Mouse (Mus musculus): ENCODE results near the gene Icam2. TPM values are rescaled to one million over a fixed set of nuclear protein-coding genes. Genes with fewer than 3 reads are reported as not detected.
"Not testable (repeated sequence)": the region's sequence is repeated elsewhere in the genome, so short reads cannot be mapped to it uniquely, and the experiment has no call there.

The Icam2 gene
- polyA plus RNA-seq, 1 experiment from 2014 or later, result 15.8 TPM

DNA sequence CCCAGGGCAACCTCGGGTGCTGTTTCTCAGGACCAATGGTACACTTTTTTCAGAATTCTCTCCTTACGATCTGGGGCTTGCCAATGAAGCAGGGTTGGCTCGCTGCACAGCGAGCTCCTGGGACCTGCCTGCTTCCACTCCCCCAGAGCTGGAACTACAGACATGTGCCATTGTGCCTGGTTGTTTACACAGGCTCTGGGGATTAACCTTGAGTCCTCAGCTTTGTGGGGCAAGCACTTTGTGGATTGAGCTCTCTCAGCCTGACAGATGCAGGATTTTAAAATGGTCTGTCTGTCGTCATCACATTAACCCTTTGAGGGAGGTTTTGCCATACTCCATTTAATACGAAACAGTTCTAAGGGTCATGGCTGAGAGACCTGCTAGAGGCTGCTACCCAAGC lies 43.0 kb downstream of the Icam2 start:
- H3K27me3 ChIP-seq (ENCODE audit: control insufficient read depth, insufficient read depth, low read length), result no peaks in the 10 kb centered on the region
- no peaks in the 10 kb centered on the region for H3K36me3 ChIP-seq (ENCODE audit: control insufficient read depth, insufficient read depth, low read length)
- no peaks in the 10 kb centered on the region for H3K9me3 ChIP-seq (ENCODE audit: control insufficient read depth, low read length)
- no peak for DNase-seq (ENCODE audit: low spot score, missing footprints)
- no peak overlapping the region for H3K27ac ChIP-seq (ENCODE audit: low read depth, low read length)
- H3K9ac ChIP-seq (ENCODE audit: low read length), result no peak overlapping the region
- ATAC-seq (ENCODE audit: low FRiP score), result peak; percentile 88
- no peak overlapping the region for H3K4me3 ChIP-seq (ENCODE audit: low read depth, low read length)
- peaks cover 11% of the 10 kb centered on the region; the same call in 1 of the 2 replicates for H3K4me1 ChIP-seq (ENCODE audit: control insufficient read depth, insufficient read depth, low read length)
- 35% methylated on average over 6 of the region's 6 CpGs for WGBS
- H3K4me2 ChIP-seq, result no peak overlapping the region

DNA sequence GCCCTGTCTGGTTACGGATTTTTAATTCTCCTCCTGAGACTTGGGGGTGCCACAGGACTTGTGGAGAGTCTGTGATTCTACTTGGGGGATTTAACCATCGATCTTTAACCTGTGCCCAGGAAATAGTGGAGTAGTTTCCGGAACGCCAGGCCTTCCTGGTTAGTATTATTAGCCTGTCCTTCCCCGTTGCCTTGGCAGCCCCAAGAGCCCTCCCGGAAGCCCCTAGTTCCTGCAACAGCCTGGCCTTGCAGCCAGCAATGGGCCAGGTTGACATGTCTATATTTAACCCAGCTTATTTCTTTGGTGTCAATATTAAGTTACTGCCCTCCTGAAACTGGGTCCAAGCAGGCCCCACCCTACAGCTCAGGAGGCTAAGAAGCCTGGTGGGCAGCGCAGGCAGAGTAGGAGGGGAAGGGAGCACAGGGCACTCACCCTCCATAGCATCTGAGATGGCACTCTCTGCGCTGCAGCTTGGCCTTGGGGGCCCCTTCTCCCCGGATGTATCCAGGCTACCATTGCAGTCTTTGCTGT lies 46.8 kb downstream of the Icam2 start:
- Histone ChIP-seq H3K4me1 (ENCODE audit: control insufficient read depth, insufficient read depth, low read length) (peaks cover 14% of the 10 kb centered on the region; the same call in 1 of the 2 replicates), H3K9me3 (ENCODE audit: control insufficient read depth, low read length) (no peaks in the 10 kb centered on the region), H3K9ac (ENCODE audit: low read length) (no peak overlapping the region), H3K36me3 (ENCODE audit: control insufficient read depth, insufficient read depth, low read length) (no peaks in the 10 kb centered on the region), H3K4me2 (no peak overlapping the region), H3K4me3 (ENCODE audit: low read depth, low read length) (no peak overlapping the region), H3K27me3 (ENCODE audit: control insufficient read depth, insufficient read depth, low read length) (no peaks in the 10 kb centered on the region), H3K27ac (ENCODE audit: low read depth, low read length) (no peak overlapping the region)
- 83% methylated on average over 9 of the region's 9 CpGs for WGBS
- DNase-seq (ENCODE audit: low spot score, missing footprints), result no peak
- no peak for ATAC-seq (ENCODE audit: low FRiP score)

DNA sequence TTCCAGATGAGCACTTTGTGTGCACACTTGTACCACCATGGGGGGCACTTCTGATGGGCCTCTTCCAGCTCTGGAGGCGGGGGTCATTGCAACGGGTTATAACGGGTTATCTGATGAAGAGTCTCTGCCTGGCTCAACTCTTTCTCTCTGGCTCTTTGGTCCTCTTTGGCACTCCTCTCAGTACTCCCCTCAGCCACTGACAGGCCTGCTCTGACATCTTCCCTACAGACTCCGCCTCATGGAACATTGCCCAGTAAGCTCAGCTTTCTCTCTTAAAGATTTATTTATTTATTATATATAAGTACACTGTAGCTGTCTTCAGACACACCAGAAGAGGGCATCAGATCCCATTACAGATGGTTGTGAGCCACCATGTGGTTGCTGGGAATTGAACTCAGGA lies 48.6 kb downstream of the Icam2 start:
- not testable (repeated sequence) for H3K36me3 ChIP-seq (ENCODE audit: control insufficient read depth, insufficient read depth, low read length); H3K9ac ChIP-seq (ENCODE audit: low read length); H3K27me3 ChIP-seq (ENCODE audit: control insufficient read depth, insufficient read depth, low read length); H3K27ac ChIP-seq (ENCODE audit: low read depth, low read length); H3K4me2 ChIP-seq; ATAC-seq (ENCODE audit: low FRiP score); DNase-seq (ENCODE audit: low spot score, missing footprints); H3K4me3 ChIP-seq (ENCODE audit: low read depth, low read length); H3K4me1 ChIP-seq (ENCODE audit: control insufficient read depth, insufficient read depth, low read length); H3K9me3 ChIP-seq (ENCODE audit: control insufficient read depth, low read length)
- 88% methylated on average over 4 of the region's 4 CpGs for WGBS

DNA sequence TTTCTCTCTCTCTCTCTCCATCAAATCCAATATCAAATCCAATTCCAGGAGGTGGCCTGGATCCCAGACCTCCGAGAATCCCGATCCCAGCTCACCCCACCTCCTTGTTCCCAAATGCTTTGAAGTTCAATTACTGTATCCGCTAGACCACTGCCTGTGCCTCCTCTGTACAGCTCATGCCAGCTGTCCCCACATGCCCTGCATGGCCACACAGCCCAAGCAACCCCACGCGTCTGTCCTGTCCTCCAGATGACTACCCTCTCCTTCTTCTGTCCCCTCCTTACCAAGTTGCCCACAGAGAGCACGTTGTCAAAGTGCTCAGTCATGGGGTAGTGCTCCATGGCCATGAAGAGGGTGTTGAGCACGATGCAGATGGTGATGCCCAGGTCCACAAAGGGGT lies 49.0 kb downstream of the Icam2 start:
- Histone ChIP-seq H3K4me2 (no peak overlapping the region), H3K9me3 (ENCODE audit: control insufficient read depth, low read length) (no peaks in the 10 kb centered on the region), H3K27me3 (ENCODE audit: control insufficient read depth, insufficient read depth, low read length) (no peaks in the 10 kb centered on the region), H3K27ac (ENCODE audit: low read depth, low read length) (no peak overlapping the region), H3K4me1 (ENCODE audit: control insufficient read depth, insufficient read depth, low read length) (peaks cover 6% of the 10 kb centered on the region; the same call in 1 of the 2 replicates), H3K9ac (ENCODE audit: low read length) (no peak overlapping the region), H3K4me3 (ENCODE audit: low read depth, low read length) (no peak overlapping the region), H3K36me3 (ENCODE audit: control insufficient read depth, insufficient read depth, low read length) (no peaks in the 10 kb centered on the region)
- 81% methylated on average over 7 of the region's 7 CpGs for WGBS
- DNase-seq (ENCODE audit: low spot score, missing footprints) (no peak), ATAC-seq (ENCODE audit: low FRiP score) (no peak)

DNA sequence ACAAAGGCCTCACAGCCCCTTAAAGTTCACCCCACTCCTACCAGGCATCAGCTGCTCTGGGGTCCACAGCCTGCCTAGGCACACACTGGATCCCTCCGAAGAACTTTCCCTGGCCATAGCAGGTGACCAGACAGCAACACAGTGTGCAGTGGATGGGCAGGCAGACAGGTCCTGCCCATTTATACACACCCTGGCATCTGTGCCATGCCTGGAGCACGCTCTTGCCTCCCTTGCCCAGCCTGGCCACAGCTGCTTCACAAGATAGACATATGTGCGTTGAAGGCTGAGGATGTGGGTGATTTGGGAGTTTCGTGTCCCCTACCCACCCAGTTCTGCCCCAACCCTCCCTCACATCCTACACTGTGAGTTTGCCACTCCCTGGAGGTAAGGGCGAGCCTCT lies 49.8 kb downstream of the Icam2 start:
- H3K27me3 ChIP-seq (ENCODE audit: control insufficient read depth, insufficient read depth, low read length), result no peaks in the 10 kb centered on the region
- H3K36me3 ChIP-seq (ENCODE audit: control insufficient read depth, insufficient read depth, low read length), result no peaks in the 10 kb centered on the region
- no peak overlapping the region for H3K9ac ChIP-seq (ENCODE audit: low read length)
- no peak for DNase-seq (ENCODE audit: low spot score, missing footprints)
- H3K4me1 ChIP-seq (ENCODE audit: control insufficient read depth, insufficient read depth, low read length), result peaks cover 6% of the 10 kb centered on the region; the same call in 1 of the 2 replicates
- no peak overlapping the region for H3K27ac ChIP-seq (ENCODE audit: low read depth, low read length)
- ATAC-seq (ENCODE audit: low FRiP score), result no peak
- no peak overlapping the region for H3K4me2 ChIP-seq
- H3K4me3 ChIP-seq (ENCODE audit: low read depth, low read length), result no peak overlapping the region
- 72% methylated on average over 5 of the region's 5 CpGs for WGBS
- no peaks in the 10 kb centered on the region for H3K9me3 ChIP-seq (ENCODE audit: control insufficient read depth, low read length)

DNA sequence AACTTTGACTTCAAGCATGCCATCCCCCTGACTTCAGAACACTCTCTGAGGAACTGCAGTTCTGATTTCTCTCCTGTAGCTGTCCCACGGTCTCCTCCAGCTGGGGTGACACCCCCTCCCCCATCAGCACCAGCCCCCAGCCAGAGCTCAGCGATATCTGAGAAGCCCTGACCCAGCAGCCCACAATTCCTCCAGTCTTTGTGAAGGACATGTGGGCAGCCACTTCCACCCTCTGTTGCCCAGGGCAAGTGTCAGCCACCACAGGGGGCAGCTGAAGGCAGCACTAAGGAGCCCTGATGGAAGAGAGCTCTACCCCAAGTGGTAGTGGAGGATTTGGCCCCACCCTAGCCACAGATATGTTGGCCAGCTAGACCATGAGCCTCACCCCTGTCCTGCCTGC lies 53.8 kb downstream of the Icam2 start:
- no peaks in the 10 kb centered on the region for H3K9me3 ChIP-seq (ENCODE audit: control insufficient read depth, low read length)
- H3K9ac ChIP-seq (ENCODE audit: low read length), result no peak overlapping the region
- WGBS, result 9% methylated on average over 2 of the region's 2 CpGs
- no peaks in the 10 kb centered on the region for H3K36me3 ChIP-seq (ENCODE audit: control insufficient read depth, insufficient read depth, low read length)
- no peak overlapping the region for H3K4me3 ChIP-seq (ENCODE audit: low read depth, low read length)
- peaks cover 3% of the 10 kb centered on the region; the same call in 1 of the 2 replicates for H3K4me1 ChIP-seq (ENCODE audit: control insufficient read depth, insufficient read depth, low read length)
- ATAC-seq (ENCODE audit: low FRiP score) (no peak), DNase-seq (ENCODE audit: low spot score, missing footprints) (no peak)
- H3K27me3 ChIP-seq (ENCODE audit: control insufficient read depth, insufficient read depth, low read length), result no peaks in the 10 kb centered on the region
- no peak overlapping the region for H3K4me2 ChIP-seq
- no peak overlapping the region for H3K27ac ChIP-seq (ENCODE audit: low read depth, low read length)

DNA sequence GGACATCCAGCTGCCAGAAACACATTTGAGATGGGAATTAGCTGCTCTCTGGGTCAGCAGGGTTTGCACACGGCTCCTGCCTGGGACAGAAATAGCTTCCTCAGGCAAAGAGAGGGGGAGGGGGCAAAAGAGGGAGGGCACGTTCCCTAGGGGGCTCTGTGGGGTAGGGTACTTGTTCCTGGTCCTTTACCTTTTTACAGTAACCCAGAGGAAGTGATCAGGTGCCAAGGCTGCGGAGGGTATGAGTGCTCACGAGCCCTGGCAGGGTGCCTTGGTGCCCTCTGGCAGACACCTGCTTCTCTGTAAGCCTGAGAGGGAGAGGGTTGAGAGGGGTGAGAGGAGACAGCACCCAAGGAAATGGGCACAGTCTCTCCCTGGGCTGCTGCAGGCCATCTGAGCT lies 55.4 kb downstream of the Icam2 start:
- H3K4me2 ChIP-seq, result no peak overlapping the region

DNA sequence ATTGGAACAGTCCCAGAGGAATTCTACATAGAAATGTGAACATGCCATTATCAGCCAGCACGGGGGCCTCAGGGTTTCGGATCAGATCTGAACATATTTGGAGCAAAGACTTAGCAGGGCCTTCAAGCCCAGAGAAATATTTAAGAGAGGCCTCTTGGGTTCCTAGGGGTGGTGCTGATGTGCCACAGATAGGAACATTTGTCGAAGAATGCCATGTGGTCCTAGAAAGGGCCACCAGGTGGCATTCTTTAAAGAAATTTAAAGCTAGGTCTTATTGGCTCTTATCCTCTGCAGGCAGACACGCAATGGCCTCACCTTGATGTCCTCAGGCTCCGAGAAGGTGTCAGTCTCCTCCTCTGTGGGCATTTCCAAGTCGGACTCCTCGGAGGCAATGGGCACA lies 58.2 kb downstream of the Icam2 start:
- no peaks in the 10 kb centered on the region; the same call in 1 of the 2 replicates for H3K4me1 ChIP-seq (ENCODE audit: control insufficient read depth, insufficient read depth, low read length)
- H3K27me3 ChIP-seq (ENCODE audit: control insufficient read depth, insufficient read depth, low read length), result no peaks in the 10 kb centered on the region
- H3K27ac ChIP-seq (ENCODE audit: low read depth, low read length), result no peak overlapping the region
- H3K9ac ChIP-seq (ENCODE audit: low read length), result no peak overlapping the region
- ATAC-seq (ENCODE audit: low FRiP score) (no peak), DNase-seq (ENCODE audit: low spot score, missing footprints) (no peak)
- 74% methylated on average over 7 of the region's 7 CpGs for WGBS
- H3K4me2 ChIP-seq, result no peak overlapping the region
- no peak overlapping the region for H3K4me3 ChIP-seq (ENCODE audit: low read depth, low read length)
- H3K36me3 ChIP-seq (ENCODE audit: control insufficient read depth, insufficient read depth, low read length), result no peaks in the 10 kb centered on the region
- no peaks in the 10 kb centered on the region for H3K9me3 ChIP-seq (ENCODE audit: control insufficient read depth, low read length)

More for the DNA sequence above, 55.4 kb downstream of the Icam2 start:
- H3K36me3 ChIP-seq (ENCODE audit: control insufficient read depth, insufficient read depth, low read length), result no peaks in the 10 kb centered on the region
- H3K4me1 ChIP-seq (ENCODE audit: control insufficient read depth, insufficient read depth, low read length), result no peaks in the 10 kb centered on the region
- H3K9ac ChIP-seq (ENCODE audit: low read length), result no peak overlapping the region
- DNase-seq (ENCODE audit: low spot score, missing footprints), result no peak
- H3K4me3 ChIP-seq (ENCODE audit: low read depth, low read length), result no peak overlapping the region
- no peaks in the 10 kb centered on the region for H3K27me3 ChIP-seq (ENCODE audit: control insufficient read depth, insufficient read depth, low read length)
- no peak for ATAC-seq (ENCODE audit: low FRiP score)
- no peaks in the 10 kb centered on the region for H3K9me3 ChIP-seq (ENCODE audit: control insufficient read depth, low read length)
- no peak overlapping the region for H3K27ac ChIP-seq (ENCODE audit: low read depth, low read length)
- 61% methylated on average over 4 of the region's 4 CpGs for WGBS

DNA sequence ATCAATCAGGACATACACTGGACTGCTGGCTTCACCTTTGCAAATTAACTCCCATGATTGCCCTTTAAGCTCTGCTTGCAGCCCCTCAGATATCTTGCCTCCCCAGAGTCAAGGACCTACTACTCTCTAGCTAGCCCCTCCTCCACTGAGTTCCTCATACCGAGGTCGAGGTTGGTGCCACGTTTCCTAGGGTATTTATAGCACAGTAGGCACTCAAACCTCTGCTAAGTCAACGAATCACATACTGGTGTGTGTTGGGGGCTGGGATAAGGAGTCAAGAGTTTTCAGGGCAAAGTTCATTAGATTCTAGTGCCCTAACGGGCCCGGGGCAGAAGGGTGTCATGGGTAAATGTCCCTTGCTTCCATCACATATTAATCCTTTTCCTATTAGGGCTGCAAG lies 58.7 kb downstream of the Icam2 start:
- ATAC-seq (ENCODE audit: low FRiP score), result no peak
- Histone ChIP-seq H3K9ac (ENCODE audit: low read length) (no peak overlapping the region), H3K4me1 (ENCODE audit: control insufficient read depth, insufficient read depth, low read length) (no peaks in the 10 kb centered on the region; the same call in 1 of the 2 replicates), H3K4me3 (ENCODE audit: low read depth, low read length) (no peak overlapping the region), H3K4me2 (no peak overlapping the region), H3K27me3 (ENCODE audit: control insufficient read depth, insufficient read depth, low read length) (no peaks in the 10 kb centered on the region), H3K9me3 (ENCODE audit: control insufficient read depth, low read length) (no peaks in the 10 kb centered on the region), H3K36me3 (ENCODE audit: control insufficient read depth, insufficient read depth, low read length) (no peaks in the 10 kb centered on the region), H3K27ac (ENCODE audit: low read depth, low read length) (no peak overlapping the region)
- 82% methylated on average over 6 of the region's 6 CpGs for WGBS
- DNase-seq (ENCODE audit: low spot score, missing footprints), result no peak

All from midbrain, embryonic 11.5 days (tissue).